Mouse (Mus musculus) layer of hippocampus, adult 2 months (tissue): ENCODE results near the gene Efcab6. TPM values are rescaled to one million over a fixed set of nuclear protein-coding genes. Genes with fewer than 3 reads are reported as not detected.

Source experiments
- DNase-seq, 2 experiments: peaks; one replicate each; pipeline ENCODE4 v3.0.0; 2022; ENCODE audit warnings: low spot score in 2 of 2
- H3K27ac ChIP-seq: fragments of 200-600 bp; 2 replicates; pipeline ENCODE4 v1.8.1; 2022
- H3K4me3 ChIP-seq: fragments of 200-600 bp; 2 replicates; pipeline ENCODE4 v1.8.1; 2022; ENCODE audit warnings: mild to moderate bottlenecking
- CTCF ChIP-seq: fragments of 200-600 bp; conservative IDR thresholded peaks from 2 replicates; pipeline ENCODE4 v1.8.1; 2022; ENCODE audit warnings: antibody characterized with exemption, mild to moderate bottlenecking, moderate library complexity
- total RNA-seq, 2 experiments: library from RNA; stranded (reverse); gene quantifications; 2 replicates each; pipeline ENCODE4 v1.2.3; 2021

Gene Efcab6
- total RNA-seq, 2 experiments from 2014 or later = 4.9 to 6.4 TPM

GRCm38 (mm10) chr15:83938466-83938865, 126.7 kb downstream of the Efcab6 start:
- Histone ChIP-seq H3K4me3 (no peak overlapping the region), H3K27ac (no peak overlapping the region)
- DNase-seq = no peak
- no peak for TF ChIP-seq CTCF

GRCm38 (mm10) chr15:83936506-83936905, 128.7 kb downstream of the Efcab6 start:
- Histone ChIP-seq H3K27ac (no peak overlapping the region), H3K4me3 (no peak overlapping the region)
- TF ChIP-seq CTCF = no peak
- no peak for DNase-seq

GRCm38 (mm10) chr15:83934816-83935215, 130.4 kb downstream of the Efcab6 start:
- no peak overlapping the region for H3K4me3 ChIP-seq
- TF ChIP-seq CTCF = no peak
- no peak overlapping the region for H3K27ac ChIP-seq
- no peak for DNase-seq

GRCm38 (mm10) chr15:83925338-83925737, 139.8 kb downstream of the Efcab6 start:
- DNase-seq = no peak
- H3K4me3 ChIP-seq = no peak overlapping the region
- no peak for TF ChIP-seq CTCF
- H3K27ac ChIP-seq = no peak overlapping the region

GRCm38 (mm10) chr15:83924656-83925055, 140.5 kb downstream of the Efcab6 start:
- TF ChIP-seq CTCF = no peak
- no peak overlapping the region for H3K4me3 ChIP-seq
- H3K27ac ChIP-seq = no peak overlapping the region
- DNase-seq = no peak

GRCm38 (mm10) chr15:83915376-83915775, 149.8 kb downstream of the Efcab6 start:
- Histone ChIP-seq H3K27ac (no peak overlapping the region), H3K4me3 (no peak overlapping the region)
- no peak for TF ChIP-seq CTCF
- no peak for DNase-seq

GRCm38 (mm10) chr15:83913028-83913714, 152.0 kb downstream of the Efcab6 start:
- H3K4me3 ChIP-seq = no peak overlapping the region
- peak; percentile 26 to 46 for DNase-seq
- no peak overlapping the region for H3K27ac ChIP-seq
- TF ChIP-seq CTCF = peak; percentile 75

- Histone ChIP-seq H3K4me3 (no peak overlapping the region), H3K27ac (peak overlapping the region; percentile 64)
- no peak for TF ChIP-seq CTCF
- peak in 1 of 2 experiments; percentile 26 for DNase-seq
Measured at GRCm38 (mm10) chr15:83906472-83906871, 158.7 kb downstream of the Efcab6 start.

GRCm38 (mm10) chr15:83897286-83897685, 167.9 kb downstream of the Efcab6 start:
- DNase-seq = peak; percentile 42 to 77
- no peak overlapping the region for H3K4me3 ChIP-seq
- peak overlapping the region; percentile 62; the same call in 1 of the 2 replicates for H3K27ac ChIP-seq
- no peak for TF ChIP-seq CTCF

- no peak for DNase-seq
- no peak overlapping the region for H3K27ac ChIP-seq
- no peak overlapping the region for H3K4me3 ChIP-seq
- no peak for TF ChIP-seq CTCF
Measured at GRCm38 (mm10) chr15:83896011-83896410, 169.2 kb downstream of the Efcab6 start.

- no peak overlapping the region for H3K27ac ChIP-seq
- no peak for TF ChIP-seq CTCF
- no peak for DNase-seq
- no peak overlapping the region for H3K4me3 ChIP-seq
Measured at GRCm38 (mm10) chr15:83894261-83894660, 170.9 kb downstream of the Efcab6 start.

GRCm38 (mm10) chr15:83892871-83893270, 172.3 kb downstream of the Efcab6 start:
- Histone ChIP-seq H3K27ac (no peak overlapping the region), H3K4me3 (no peak overlapping the region)
- TF ChIP-seq CTCF = no peak
- DNase-seq = no peak

- H3K27ac ChIP-seq = no peak overlapping the region
- peak; percentile 61 to 73 for DNase-seq
- TF ChIP-seq CTCF = no peak
- H3K4me3 ChIP-seq = no peak overlapping the region
Measured at GRCm38 (mm10) chr15:83884291-83884690, 180.9 kb downstream of the Efcab6 start.

- Histone ChIP-seq H3K4me3 (no peak overlapping the region), H3K27ac (no peak overlapping the region)
- TF ChIP-seq CTCF = no peak
- DNase-seq = peak in 1 of 2 experiments; percentile 11
Measured at GRCm38 (mm10) chr15:83883821-83884220, 181.4 kb downstream of the Efcab6 start.

- Histone ChIP-seq H3K27ac (no peak overlapping the region), H3K4me3 (no peak overlapping the region)
- no peak for DNase-seq
- no peak for TF ChIP-seq CTCF
Measured at GRCm38 (mm10) chr15:83879845-83880244, 185.3 kb downstream of the Efcab6 start.
